Mouse (Mus musculus) C3H10T1/2 (cell line): ENCODE measurements around the gene Vmn2r91. TPM values are rescaled to one million over a fixed set of nuclear protein-coding genes. Genes with fewer than 3 reads are reported as not detected.

Experiments used
- polyA plus RNA-seq, 2 experiments: library from polyadenylated mRNA; unstranded; fragments of >200 nt; fragmentation: generic; extraction: Trizol; gene quantifications; one replicate each; pipeline ENCODE4 v1.2.1; 2012; ENCODE audit warnings: missing spikeins in 2 of 2

Gene Vmn2r91
- polyA plus RNA-seq = not detected

GRCm38 (mm10) chr17:18084716-18085115, at the start of gene Vmn2r91:
Gene Vmn2r91 (plus strand): TSS chr17:18085016.

GRCm38 (mm10) chr17:18049124-18049523, 35.7 kb upstream of the Vmn2r91 start, which contains the start of gene Vmn2r124:
Gene Vmn2r124 (plus strand): TSS chr17:18049424.

GRCm38 (mm10) chr17:18151587-18151986, 66.8 kb downstream of the Vmn2r91 start, which contains the start of gene Vmn2r92:
Gene Vmn2r92 (plus strand): TSS chr17:18151887.

Other genes starting within 250 kb of the Vmn2r91 start
- gene Has1, start 229.8 kb upstream of the Vmn2r91 start, polyA plus RNA-seq = under 1 TPM; 0.23 to 0.63 TPM
- gene Fpr1, start 201.1 kb upstream of the Vmn2r91 start, polyA plus RNA-seq = under 1 TPM in 1 of 2 experiments, not detected in 1; 0.18 TPM
- not detected for gene Fpr2, start 197.2 kb upstream of the Vmn2r91 start, polyA plus RNA-seq
- gene Fpr3, start 197.2 kb upstream of the Vmn2r91 start, polyA plus RNA-seq = not detected
- gene Fpr-rs4, start 63.3 kb upstream of the Vmn2r91 start, polyA plus RNA-seq = not detected
- not detected for gene Vmn2r124, start 35.6 kb upstream of the Vmn2r91 start, polyA plus RNA-seq
- gene Vmn2r92, start 66.9 kb downstream of the Vmn2r91 start, polyA plus RNA-seq = not detected
- gene Vmn2r94, start 192.7 kb downstream of the Vmn2r91 start, polyA plus RNA-seq = not detected
- not detected for gene Vmn2r93, start 213.1 kb downstream of the Vmn2r91 start, polyA plus RNA-seq